Mouse (Mus musculus): ENCODE data around the gene Fcgr4.

Gene Fcgr4

DNA sequence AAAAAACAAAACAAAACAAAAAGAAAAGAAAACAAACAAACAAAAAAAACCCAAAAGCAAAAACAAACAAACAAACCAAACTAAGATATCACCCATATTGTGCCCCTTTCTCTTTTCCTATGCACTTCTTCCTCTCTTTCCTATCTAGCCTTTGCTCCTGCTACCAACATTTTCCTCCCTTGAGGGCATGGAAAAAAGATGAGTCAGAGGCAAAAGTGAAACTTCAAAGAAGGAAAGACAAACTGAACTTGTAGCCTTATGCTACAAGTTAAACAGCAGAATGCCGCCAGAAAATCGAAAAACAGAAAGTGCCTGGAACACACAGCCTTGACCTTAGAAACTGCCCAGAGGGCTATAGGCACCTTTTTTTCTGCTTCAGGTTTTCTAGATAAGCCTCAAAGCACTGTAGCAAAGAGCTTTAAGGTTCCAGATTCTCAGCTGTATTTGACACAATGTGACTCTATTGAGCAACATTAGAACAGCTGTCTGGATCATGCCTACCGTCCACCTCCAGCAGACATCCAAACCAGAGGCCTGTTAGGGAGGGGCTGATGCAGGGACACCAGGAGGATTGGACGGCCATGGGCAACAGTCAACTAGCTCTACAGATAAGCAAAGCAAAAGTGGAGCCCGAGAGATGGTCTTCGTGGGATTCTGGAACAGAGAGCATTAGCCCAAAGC lies 1.9 kb upstream of the Fcgr4 start:
- no peak for DNase-seq

DNA sequence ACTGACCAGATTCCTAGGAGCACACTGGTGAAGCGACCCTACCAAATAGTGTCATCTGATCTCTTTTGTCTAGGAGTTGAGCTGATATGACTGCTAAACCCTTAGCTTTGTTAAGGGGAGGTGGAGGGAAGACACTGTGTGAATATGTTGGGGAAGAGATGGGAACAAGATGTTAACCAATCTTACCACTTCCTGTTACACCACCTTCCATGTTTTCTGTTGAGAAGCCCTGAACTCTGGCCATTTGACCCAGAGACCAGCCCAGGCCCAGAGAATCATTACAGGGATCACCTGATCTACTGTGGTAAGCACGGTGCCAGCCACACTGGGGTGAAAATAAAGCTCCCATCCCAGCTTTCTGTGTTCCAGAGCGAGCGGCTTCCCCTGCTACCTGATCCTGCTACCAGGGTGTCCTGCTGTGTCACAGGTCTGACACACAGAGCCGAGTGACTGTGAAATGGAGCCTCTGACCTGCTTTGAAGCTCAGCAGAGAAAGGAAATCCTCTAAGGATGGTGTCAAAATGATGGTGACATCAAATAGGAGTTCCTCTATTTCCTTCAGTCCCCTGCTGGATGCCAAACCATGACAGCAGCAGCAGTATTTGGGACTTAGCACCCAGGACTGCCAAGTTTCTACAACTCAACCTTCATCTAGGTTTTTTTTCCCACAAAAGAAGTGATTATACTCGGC lies 1.1 kb upstream of the Fcgr4 start:
- DNase-seq: no peak

DNA sequence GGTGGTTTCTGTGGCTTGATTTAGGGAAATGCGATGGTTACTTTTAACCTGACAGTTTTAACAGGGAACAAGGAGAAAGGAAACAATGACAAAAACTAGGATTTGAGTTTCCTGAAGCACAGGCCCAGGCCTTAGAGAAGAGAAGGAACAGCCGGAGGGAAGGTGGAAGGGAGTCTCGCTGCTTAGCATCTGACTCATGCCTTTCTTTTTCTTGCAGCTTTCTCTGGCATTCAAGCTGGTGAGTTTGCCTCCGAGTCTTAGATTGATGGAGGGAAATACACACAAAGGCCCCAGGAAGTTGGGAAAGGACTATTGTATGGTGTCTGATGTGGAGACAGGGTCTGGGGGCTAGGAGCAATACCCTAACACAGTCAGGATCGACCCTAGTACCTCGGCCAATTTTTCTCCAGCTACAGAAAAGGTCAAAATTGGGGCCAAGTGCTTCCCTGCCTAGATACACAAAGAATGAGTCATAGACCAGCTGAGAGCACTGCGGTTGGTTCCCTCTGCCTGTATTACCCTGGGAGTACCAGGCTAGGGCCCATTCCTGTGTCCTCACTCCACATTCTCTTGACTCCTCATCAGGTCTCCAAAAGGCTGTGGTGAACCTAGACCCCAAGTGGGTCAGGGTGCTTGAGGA lies 711 bp downstream of the Fcgr4 start:
- DNase-seq: no peak

DNA sequence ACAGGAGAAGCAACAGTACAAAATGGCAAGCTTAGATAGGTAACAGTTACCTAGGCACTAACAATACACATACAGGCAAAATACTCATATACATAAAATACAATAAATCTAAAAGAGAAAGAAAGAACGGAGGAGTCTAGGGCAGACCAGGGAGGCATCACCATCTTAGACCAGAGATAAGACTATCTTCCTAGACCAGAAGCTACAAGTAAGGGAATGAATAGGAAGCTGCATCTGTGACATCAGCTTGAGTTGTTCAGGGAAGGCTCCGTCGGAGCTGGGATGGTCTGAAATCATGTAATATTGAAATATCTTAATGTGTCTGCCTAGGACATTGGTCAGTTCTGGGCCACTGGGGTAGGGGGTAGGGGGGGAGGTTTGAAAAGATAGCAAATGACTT lies 13.0 kb downstream of the Fcgr4 start:
- DNase-seq: no peak

DNA sequence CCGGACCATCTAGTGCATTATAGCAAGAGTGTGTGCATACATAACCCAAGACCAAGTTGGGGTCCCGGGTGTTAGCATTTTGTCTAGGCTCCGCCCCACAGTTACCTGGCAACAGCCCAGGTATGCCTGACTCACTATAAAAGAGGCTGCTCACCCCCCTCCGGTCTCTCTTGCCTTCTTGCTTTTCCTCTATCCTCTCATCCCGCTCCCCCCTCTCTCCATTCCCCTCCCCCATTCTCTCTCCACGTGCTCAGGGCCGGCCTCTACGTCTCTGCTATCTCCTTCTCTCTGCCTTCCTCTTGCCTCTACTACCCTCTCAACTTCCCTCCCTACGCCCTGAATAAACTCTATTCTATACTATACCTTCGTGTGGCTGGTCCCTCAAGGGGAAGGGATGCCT lies 14.0 kb downstream of the Fcgr4 start:
- no peak for DNase-seq

DNA sequence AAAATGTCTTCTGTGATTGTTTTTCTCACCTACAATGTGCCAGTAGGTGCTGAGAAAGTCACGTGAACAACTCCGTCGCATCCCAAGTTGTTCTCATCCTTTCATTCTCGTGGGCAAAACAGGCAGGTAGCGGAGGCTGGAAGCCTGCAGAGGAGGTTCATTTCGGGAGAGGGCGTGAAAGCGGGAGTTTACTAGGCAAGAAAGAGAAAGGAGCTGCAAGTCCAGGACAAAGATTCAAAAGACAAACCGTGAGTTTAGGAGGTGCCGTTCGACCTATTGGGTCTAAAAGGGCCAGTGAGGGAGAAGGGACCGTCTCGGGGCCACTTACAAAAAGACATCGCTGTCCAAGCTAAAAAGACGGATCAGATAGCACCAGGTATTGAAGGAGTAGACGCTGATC lies 14.5 kb downstream of the Fcgr4 start:
- DNase-seq: no peak

DNA sequence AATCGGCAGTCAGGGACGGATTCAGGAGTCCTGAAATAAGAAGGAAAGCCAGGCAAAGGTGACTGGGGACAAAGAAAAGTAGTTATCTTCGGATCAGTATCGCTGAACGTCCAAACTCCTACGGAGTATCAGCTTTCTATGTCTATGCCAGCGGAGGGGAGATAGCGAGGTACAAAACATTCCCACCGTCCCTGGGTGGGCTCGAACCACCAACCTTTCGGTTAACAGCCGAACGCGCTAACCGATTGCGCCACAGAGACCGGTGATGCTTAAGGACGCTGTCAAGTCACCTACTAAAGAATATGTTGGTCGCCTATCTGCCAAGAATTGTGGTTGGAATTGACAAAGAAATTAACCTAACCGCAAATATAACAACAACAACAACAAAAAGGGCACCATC lies 15.0 kb downstream of the Fcgr4 start:
- DNase-seq: peak; percentile 93

DNA sequence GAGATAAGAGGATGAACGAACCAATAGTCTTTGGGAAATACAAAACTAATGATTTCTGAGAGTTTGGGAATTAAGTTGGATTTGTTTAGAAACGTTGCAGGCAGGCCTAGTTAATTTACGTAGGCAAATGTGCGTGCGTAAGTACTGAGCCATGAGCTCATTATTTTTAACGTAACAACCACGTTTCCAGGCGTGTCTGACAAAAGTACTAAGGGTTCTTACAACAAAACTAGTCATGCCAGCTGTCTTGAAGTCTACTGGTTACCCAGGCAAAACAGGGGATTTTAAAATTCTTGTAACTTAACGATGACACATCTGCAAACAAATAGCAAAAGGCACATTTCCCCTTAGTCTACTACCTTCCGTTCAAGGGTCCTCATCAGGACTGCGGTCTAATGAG lies 15.5 kb downstream of the Fcgr4 start:
- no peak for DNase-seq

DNA sequence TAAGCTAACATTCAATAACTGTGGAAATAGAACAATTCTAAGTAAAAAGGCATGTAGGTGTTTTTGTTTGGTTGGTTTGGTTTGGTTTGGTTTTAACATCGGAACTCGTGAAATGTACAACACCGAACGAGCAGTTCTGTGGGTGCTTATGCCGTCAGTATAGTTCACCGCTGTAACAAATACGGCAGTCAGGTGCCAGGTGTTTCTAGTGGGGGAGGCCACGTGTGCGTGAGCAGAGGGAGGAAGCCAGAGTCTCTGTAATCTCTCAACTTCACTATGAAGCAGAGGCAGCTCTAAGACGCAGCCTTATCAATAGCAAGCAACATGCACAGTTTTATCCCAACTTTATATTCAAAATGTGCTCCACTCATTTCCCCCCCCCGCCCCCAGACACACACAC lies 16.9 kb downstream of the Fcgr4 start:
- DNase-seq: no peak

DNA sequence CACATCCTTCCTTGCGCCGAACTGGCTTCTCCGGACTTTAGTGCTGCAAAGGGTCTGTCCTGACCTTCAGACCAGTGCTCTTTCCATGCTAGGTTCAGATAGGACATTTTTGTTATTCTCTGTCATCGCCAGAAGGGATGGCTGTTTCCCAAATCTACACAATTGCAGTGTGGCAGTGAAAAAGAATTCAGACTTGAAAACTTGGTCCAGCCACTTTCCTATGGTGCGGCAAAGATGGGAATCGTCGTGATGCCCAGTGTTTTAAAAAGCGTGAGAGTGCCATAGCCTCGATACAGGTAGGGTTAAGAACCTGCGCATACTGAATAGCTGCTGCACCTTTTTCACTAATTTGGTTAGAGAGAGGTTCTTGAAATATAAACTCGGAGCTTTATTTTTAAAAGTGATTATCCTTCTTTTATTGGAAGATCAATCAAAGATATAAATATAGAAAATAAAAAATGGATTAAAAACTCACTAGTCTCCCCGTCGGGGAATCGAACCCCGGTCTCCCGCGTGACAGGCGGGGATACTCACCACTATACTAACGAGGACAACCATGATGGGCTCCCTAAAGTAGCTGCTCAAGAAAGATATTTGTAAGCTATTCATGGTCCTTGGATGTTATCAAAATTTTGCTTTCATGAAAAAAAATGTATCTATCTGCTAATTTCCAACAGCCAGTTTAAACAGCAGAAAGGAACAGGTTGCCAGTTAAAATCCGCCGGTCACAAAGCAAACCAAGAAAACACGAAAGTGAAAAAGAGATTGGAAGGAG lies 18.0 kb downstream of the Fcgr4 start:
- DNase-seq: peak; percentile 77

DNA sequence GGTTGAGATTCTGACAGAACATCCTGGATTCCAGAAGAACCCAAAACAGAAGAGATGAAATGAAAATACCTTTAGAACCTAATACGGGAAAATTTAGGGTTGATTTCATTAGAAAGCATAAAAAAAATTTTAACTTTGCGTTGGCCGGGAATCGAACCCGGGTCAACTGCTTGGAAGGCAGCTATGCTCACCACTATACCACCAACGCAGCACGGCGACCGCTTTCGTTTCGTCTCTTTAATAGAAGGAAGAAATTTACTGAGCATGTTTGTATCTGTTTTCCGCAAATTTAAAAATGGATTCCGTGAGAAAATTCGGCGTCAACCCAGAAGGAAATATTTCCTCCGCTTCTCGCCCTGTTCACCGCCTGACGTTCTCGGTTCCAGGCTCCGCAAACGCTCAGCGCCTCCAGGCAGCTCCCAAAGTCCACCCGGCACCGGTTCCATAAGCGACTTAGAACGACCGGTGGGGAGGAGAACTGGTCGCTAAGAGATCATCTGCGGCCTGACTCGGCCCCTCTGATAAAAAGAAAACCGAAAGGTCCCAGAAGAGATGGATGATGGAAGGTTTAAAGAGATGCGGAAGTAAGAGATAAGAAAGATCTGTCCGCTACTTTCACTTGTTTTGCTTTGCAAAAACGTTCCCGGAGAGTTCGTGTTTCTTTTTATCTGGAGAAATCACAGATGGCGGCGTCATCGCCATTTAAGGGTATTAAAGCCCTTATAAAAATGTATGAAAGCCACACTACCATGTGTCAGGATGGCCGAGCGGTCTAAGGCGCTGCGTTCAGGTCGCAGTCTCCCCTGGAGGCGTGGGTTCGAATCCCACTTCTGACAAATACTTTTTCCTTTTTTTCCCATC lies 19.4 kb downstream of the Fcgr4 start:
- DNase-seq: peak; percentile 86

DNA sequence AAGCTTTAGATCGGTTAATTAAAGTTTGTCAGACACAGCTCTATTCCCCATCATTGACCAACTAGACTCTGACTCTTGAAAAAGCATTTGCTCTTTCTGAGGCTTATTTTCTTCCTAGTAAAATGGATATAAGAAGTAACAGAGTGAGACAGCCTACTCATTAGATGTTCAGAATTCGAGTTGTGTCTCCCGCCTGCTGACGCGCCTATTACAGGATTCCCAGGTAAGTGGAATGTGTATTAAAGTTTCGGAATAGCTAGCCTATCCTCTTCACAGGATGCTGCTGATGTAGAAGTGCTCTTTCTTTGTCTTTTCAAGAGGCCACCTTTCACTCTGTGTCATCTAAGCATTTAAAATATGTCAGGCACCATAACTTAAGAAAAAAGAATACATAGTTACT lies 20.4 kb downstream of the Fcgr4 start:
- DNase-seq: no peak

DNA sequence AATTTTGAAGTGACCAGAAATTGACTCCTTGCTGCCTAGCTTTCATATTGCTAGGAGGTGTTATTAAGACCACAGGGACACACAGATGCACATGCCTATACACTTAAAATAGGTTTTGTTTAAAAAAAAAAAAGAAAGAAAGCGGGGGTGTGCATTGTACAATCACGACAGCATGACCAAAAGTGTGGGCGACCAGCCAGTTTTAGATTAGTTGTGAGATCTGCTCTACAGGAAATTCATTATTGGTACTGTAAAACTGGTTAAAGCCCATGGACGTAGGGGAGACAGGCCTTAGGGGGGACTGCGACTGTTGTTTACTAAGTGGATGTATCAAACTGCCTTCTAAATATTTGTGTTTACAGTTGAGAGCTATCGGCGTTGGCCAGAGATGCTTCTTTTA lies 21.2 kb downstream of the Fcgr4 start:
- no peak for DNase-seq

DNA sequence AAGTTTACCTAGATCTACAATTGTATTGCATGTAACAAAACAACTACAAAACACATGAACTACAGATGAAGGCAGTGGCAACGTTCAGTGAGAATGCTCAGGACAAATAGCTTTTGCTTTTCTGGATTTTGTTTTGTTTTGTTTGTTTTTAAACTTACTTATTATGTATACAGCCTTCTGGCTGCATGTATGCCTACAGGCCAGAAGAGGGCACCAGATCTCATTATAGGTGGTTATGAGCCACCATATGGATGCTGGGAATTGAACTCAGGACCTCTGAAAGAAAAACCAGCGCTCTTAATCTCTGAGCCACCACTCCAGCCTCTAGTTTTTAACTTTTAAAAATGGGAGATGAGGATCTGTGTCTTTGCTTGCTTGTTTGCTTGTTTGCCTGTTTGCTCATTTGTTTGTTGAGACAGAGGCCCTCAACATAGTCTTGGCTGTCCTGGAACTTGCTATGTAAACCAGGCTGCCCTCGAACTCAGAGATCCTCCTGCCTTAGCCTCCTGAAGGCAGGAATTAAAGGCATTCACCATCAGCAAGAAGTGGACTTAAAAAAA lies 25.0 kb downstream of the Fcgr4 start:
- DNase-seq: no peak

DNA sequence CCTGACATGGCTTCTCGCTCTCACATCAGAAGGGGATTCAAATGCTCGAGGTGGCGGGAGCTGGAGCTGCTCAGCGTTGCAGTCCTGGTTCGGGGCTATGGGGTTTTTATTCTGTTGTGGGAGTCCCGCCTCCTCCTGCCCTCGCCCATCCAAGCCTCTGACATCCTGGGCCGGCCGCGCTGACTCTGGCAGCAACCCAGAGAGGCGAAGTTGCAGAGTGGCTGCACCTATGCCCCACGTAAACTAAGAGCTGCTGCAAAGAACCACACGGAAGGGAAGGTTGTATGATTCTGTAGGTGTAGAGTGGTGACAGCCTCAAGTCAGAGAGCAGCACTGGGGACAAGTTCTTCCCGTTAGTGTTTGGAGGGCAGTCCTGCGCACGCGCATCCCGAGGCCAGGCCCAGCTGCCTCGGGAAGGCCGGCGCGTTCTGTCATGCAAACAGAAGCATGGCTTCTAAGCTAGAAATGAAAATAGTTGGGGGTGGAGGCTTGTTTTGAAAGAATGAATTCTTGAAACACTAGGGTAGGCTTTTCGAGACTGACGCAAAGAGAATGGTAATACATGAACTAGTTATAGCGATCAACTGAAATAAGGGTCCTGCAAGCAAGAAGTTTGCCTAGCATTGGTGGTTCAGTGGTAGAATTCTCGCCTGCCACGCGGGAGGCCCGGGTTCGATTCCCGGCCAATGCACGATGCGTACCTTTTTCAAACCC lies 25.8 kb downstream of the Fcgr4 start:
- DNase-seq: peak; percentile 91

DNA sequence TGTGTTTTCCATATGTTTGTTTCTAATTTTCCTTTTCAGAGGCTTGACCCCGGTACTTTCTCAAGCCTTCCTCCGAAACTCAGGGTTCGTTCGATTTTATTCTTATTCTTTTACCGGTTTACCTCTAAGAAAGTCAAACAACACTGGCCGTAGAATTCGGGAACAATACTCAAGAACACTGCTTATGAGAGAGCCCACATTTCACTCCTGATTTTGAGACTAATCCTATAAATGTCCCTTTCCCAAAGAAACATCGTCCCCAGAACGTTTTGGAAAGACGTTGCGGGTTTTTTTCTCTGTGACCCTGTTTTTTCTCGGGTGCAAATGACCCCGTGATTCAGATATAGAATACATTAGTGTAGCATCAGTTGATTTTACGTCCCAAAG lies 26.4 kb downstream of the Fcgr4 start:
- DNase-seq: no peak

DNA sequence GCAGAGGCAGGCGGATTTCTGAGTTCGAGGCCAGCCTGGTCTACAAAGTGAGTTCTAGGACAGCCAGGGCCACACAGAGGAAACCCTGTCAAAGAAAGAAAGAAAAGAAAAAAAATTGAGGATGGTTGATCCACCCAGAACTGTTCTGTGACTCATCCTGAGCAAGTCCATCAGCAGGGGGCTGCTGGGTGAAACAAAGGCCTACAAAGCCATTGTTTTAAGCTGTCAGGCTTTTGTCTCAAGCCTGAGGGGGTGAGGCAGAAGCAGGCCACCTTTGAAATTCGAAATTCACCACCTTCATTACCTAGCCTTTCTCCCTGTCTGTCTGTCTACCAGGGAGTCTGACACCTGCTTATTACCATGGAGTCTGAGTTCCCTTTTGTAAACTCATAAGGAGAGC lies 27.8 kb downstream of the Fcgr4 start:
- no peak for DNase-seq

DNA sequence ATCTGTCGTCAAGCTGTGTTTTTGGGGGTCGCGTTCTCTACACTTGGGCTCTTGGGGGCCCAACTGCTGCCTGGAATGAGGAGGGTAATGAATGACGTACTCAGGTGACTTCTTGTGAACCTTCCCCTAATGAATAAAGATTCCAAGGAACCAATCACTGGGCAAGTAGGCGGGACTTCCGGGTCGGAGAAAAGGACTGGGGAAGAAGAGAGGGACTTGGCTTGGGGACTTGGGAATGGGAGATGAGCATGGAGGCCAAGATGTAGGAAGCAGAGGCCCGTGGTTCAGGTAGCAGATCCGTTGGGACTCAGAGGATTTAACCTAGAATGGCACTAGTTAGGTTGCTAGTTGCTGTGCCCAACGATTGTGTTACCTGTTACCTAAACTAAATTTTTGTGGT lies 30.5 kb downstream of the Fcgr4 start:
- no peak for DNase-seq

DNA sequence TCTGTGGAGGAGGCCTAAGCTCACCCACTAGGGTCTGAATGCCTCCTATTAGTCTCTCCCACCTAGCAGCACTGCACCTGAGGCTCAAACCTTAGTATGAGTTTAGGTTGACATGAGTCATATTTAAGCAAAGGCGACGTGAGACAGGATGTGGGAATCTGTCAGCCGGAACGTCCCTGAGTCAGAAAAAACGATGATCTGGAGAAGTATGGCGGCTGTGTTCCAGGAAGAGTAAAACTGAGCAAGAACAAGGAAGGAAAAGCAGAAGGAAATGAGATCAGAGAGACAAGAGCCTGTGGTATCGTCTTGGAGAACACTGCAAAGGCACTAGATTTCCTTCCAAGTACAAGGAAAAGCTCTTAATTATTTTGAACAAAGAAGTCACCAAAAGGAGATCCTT lies 32.1 kb downstream of the Fcgr4 start:
- DNase-seq: no peak

DNA sequence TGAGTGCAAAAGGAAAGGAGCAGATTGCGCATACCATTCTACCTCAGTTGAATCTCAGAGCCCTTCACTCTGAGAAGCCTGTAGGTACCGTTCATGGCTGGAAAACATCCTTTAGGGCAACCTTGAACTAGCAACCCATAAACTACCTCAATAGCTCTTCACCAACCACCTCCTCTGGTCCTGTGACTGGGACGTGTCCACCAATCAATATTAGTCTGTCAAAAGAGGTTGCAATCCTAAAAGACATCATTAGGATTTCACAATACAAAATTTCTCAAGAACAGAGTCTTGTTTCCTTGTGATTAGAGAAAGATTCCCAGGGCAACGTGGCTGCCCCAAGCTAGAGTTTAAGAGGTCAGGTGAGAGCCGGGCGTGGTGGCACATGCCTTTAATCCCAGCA lies 34.6 kb downstream of the Fcgr4 start:
- no peak for DNase-seq

DNA sequence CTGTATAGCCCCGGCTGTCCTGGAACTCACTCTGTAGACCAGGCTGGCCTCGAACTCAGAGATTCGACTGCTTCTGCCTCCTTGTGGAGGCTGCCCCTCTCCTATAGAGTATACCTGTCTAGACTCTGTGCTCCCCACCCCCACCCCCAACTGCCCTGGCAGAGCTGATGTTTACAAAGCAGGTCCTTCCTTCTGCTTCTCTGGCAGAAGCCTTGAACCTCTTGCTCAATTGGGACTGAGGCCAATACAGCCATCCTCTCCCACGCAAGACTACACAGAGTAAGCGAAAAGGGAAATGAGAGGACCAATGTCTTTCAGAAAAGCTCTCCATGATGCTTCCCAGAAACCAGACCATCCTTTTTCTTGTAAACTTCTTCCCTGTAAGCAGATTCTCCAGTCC lies 38.5 kb downstream of the Fcgr4 start:
- no peak for DNase-seq

DNA sequence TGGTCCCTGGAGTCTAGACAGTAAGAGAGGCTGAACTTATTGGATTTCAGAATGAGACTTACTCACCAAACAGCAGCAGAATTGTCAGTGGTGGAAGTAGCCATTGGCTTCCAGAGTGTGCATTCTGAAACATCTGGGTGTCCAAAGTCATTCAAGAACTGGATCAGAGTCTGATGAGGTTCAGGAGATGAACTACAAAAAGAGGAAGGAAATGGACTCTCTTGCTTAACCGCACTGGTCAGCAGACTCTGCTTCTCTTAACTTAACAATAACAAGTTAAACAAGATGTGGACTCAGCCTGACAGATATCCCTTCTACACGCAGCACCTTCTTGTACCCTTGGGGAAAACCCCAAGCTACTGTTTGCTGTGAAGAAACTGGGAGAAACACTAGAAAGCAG lies 40.5 kb downstream of the Fcgr4 start:
- no peak for DNase-seq
